Mouse (Mus musculus): ENCODE measurements around the gene Pipox.

GRCm38 (mm10) chr11:77900187-77900586 lies 6.3 kb upstream of the Pipox start:
- TF ChIP-seq CTCF (IDR thresholded peaks at IDR 0.05; ENCODE audit: borderline replicate concordance, extremely low read depth, insufficient read depth, insufficient read length) (no peak), POLR2A (IDR thresholded peaks at IDR 0.05; ENCODE audit: borderline replicate concordance, extremely low read depth, insufficient read depth, insufficient read length, poor library complexity, severe bottlenecking) (no peak)

All from brain, embryonic 14.5 days (tissue).